Comparison of ENCODE assay signal across 11 mouse cellular contexts in genomic region chr10:108679675-108680390, GRCm38 (mm10). TPM values are rescaled to one million over a fixed set of nuclear protein-coding genes. Genes with fewer than 3 reads are reported as not detected.
DNase-seq lines count a peak whose midpoint lies in the region; ATAC-seq lines count a peak whose summit lies in the region.
"Had no signal": no experiment of that assay in that cellular context is flagged by ENCODE, and none has a peak within 500 bp of the region (broad histone marks: within the 10 kb centered on the region; RNA-seq: fewer than 3 reads in every experiment).

No protein-coding gene starts in this region.

- no peak overlapping the region for H3K27ac ChIP-seq in heart, embryonic 11.5 days (ENCODE audit: low read depth, low read length)
- H3K27ac ChIP-seq in hindbrain, embryonic 15.5 days (replicated peaks): peak overlapping the region; percentile 23
- H3K27ac ChIP-seq in kidney, embryonic 15.5 days: no peak overlapping the region
- H3K27ac ChIP-seq: kidney, postnatal 0 days; liver, embryonic 14.5 days had no signal

- H3K36me3 ChIP-seq in heart, embryonic 11.5 days (ENCODE audit: control insufficient read depth, insufficient read depth, low read length): no peaks in the 10 kb centered on the region
- no peaks in the 10 kb centered on the region for H3K36me3 ChIP-seq in hindbrain, embryonic 15.5 days
- no peaks in the 10 kb centered on the region for H3K36me3 ChIP-seq in kidney, embryonic 15.5 days

- ATAC-seq in heart, embryonic 11.5 days (replicated peaks; ENCODE audit: insufficient number of reproducible peaks, low FRiP score, low TSS enrichment): peak; percentile 67
- ATAC-seq in hindbrain, embryonic 15.5 days (ENCODE audit: low FRiP score, low read depth): peak; percentile 74
- no peak for ATAC-seq in granulocyte monocyte progenitor cell, adult 5-6 weeks (replicated peaks; ENCODE audit: poor library complexity, severe bottlenecking)
- ATAC-seq in kidney, embryonic 15.5 days (replicated peaks; ENCODE audit: low FRiP score): no peak

- no peaks in the 10 kb centered on the region for H3K9me3 ChIP-seq in heart, embryonic 11.5 days (replicated peaks; ENCODE audit: control insufficient read depth, low read length)
- H3K9me3 ChIP-seq in hindbrain, embryonic 15.5 days: no peaks in the 10 kb centered on the region
- H3K9me3 ChIP-seq in kidney, embryonic 15.5 days (replicated peaks): no peaks in the 10 kb centered on the region

- 36% methylated on average over 14 of the region's 14 CpGs for WGBS in heart, embryonic 11.5 days (ENCODE audit: insufficient replicate concordance)
- WGBS in hindbrain, embryonic 15.5 days: 55% methylated on average over 14 of the region's 14 CpGs
- WGBS in kidney, embryonic 15.5 days: 70% methylated on average over 14 of the region's 14 CpGs

- H3K4me3 ChIP-seq in heart, embryonic 11.5 days (ENCODE audit: low read depth, low read length): no peak overlapping the region
- no peak overlapping the region for H3K4me3 ChIP-seq in hindbrain, embryonic 15.5 days
- no peak overlapping the region for H3K4me3 ChIP-seq in kidney, embryonic 15.5 days (replicated peaks)

- H3K4me1 ChIP-seq in heart, embryonic 11.5 days (ENCODE audit: control insufficient read depth, insufficient read depth, low read length): peaks cover 12% of the 10 kb centered on the region; the same call in 1 of the 2 replicates
- H3K4me1 ChIP-seq in hindbrain, embryonic 15.5 days (replicated peaks): peaks cover 16% of the 10 kb centered on the region; the same call in 1 of the 2 replicates
- H3K4me1 ChIP-seq in kidney, embryonic 15.5 days: no peaks in the 10 kb centered on the region

- no peak overlapping the region for H3K9ac ChIP-seq in heart, embryonic 11.5 days (ENCODE audit: low read depth, low read length)
- no peak overlapping the region for H3K9ac ChIP-seq in hindbrain, embryonic 15.5 days
- H3K9ac ChIP-seq in kidney, embryonic 15.5 days: no peak overlapping the region
- H3K9ac ChIP-seq: liver, embryonic 14.5 days had no signal

- DNase-seq in heart, adult 11 months: no peak
- peak; percentile 68 for DNase-seq in right cerebral cortex, adult 18-20 months
- no peak for DNase-seq in right cerebral cortex, postnatal 14 days
- DNase-seq in kidney, postnatal 36 days: no peak
- DNase-seq: thymus, postnatal 4 days had no signal

- H3K27me3 ChIP-seq in heart, embryonic 11.5 days (ENCODE audit: control insufficient read depth, insufficient read depth, low read length): no peaks in the 10 kb centered on the region
- H3K27me3 ChIP-seq in hindbrain, embryonic 15.5 days: no peaks in the 10 kb centered on the region
- no peaks in the 10 kb centered on the region for H3K27me3 ChIP-seq in kidney, embryonic 15.5 days

- no peak overlapping the region for H3K4me2 ChIP-seq in heart, embryonic 11.5 days
- H3K4me2 ChIP-seq in hindbrain, embryonic 15.5 days: no peak overlapping the region
- H3K4me2 ChIP-seq in kidney, embryonic 15.5 days: no peak overlapping the region

RNA-seq across cellular contexts. Expression of gene Gm5136, which starts 20.1 kb away (rescaled TPM):
- polyA plus RNA-seq in heart, embryonic 11.5 days (2014; fragmentation: Nextera tagmentation; extraction: Ambion mirVana): not detected in 2 replicates
- polyA plus RNA-seq in hindbrain, embryonic 15.5 days (2015; fragmentation: Nextera tagmentation; extraction: Ambion mirVana): 0.21 and 0.41 TPM in 2 replicates
- total RNA-seq in granulocyte monocyte progenitor cell, adult 5-6 weeks (2014; fragmentation: Nextera tagmentation): not detected in 2 replicates
- not detected in 2 replicates for total RNA-seq in granulocyte monocyte progenitor cell, adult 5-6 weeks (2017)
- not detected in 2 replicates for polyA plus RNA-seq in kidney, embryonic 15.5 days (2015; fragmentation: Nextera tagmentation; extraction: Ambion mirVana)
- polyA plus RNA-seq: kidney, postnatal 0 days; liver, embryonic 14.5 days had no signal

Comparison
In these comparisons a context has a peak if more than half of its experiments do, and no peak if none do; other contexts are left out.
1. ATAC-seq: peak in heart, embryonic 11.5 days (single experiment) and hindbrain, embryonic 15.5 days (single experiment); none in granulocyte monocyte progenitor cell, adult 5-6 weeks (single experiment) and kidney, embryonic 15.5 days (single experiment).